Mouse (Mus musculus): Measurements from ENCODE around the gene Ttll13.

The Ttll13 gene

DNA sequence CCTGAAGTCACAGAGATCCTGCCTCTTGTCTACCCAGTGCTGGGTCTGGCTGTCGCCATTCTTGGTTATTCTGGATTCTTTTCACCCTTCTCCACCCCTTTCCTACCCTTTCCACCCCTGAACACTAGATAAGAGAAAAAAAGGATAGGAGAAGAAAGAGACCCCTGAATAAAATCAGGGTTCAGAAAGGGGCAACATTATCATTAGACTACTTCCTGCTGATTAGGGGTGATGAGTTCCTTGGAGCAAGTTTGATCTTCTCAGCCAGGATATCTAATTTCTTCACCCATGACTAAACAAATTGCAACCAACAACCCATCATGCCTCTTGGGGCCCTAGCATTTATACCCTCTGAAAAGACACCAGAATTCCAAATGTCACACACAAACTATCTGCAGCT lies 21.6 kb downstream of the Ttll13 start:
- DNase-seq (ENCODE audit: extremely low read depth, low read depth), result no peak

GRCm38 (mm10) chr7:80268897-80269750 lies 22.9 kb downstream of the Ttll13 start, which contains the start of gene Vps33b:
TSS of gene Vps33b (plus strand) at chr7:80269649.
- peak; percentile 89 for DNase-seq (ENCODE audit: extremely low read depth, low read depth)

DNA sequence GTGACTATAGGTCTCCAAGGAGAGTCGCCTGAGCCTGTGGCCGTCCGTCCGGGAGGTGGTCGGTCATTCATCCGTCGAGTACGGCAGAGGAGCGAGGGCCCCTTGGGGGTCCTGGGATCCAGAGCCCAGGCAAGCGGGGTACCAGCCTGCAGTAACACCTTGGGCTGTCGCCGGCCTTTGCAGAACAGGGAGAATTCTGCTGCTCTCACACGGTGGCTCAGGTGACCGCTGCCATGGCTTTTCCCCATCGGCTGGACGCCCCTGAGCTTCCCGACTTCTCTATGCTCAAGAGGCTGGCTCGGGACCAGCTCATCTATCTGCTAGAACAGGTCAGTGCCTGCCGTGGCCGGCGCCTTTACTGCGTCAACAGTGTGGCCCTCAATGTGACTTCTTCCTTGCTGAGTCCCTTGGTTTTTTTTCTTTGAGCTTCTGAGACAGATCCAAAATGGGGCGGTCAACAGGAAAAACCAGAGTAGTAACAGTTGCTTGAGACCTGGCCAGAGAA lies 23.6 kb downstream of the Ttll13 start:
- DNase-seq (ENCODE audit: extremely low read depth, low read depth), result no peak

DNA sequence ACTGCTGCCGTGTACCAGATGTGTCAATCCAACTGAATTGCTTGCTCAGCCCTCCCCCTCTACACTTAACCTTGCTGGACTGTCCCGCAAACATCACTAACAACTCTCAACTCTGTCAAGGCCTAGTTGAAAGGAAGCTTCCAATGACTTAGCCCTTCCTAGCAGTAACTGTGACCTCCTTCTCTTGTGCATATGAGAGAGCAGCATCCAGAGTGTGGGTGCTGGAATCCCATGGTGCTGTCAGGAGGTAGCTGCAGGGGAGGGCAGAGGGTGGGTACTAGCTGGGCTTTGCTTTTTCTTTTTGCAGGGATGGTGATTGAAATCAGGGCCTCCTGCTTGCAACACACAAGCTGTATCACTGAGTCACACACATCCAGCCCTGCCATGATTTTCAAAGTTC lies 27.3 kb downstream of the Ttll13 start:
- DNase-seq (ENCODE audit: extremely low read depth, low read depth), result no peak

GRCm38 (mm10) chr7:80276374-80276773 lies 30.2 kb downstream of the Ttll13 start:
- DNase-seq (ENCODE audit: extremely low read depth, low read depth), result no peak

GRCm38 (mm10) chr7:80280032-80280431 lies 33.9 kb downstream of the Ttll13 start:
- no peak for DNase-seq (ENCODE audit: extremely low read depth, low read depth)

GRCm38 (mm10) chr7:80280998-80281397 lies 34.8 kb downstream of the Ttll13 start:
- DNase-seq (ENCODE audit: extremely low read depth, low read depth), result no peak

- no peak for DNase-seq (ENCODE audit: extremely low read depth, low read depth)
These were observed 35.5 kb downstream of the Ttll13 start for GRCm38 (mm10) chr7:80281646-80282045.

GRCm38 (mm10) chr7:80283226-80283918 lies 37.2 kb downstream of the Ttll13 start:
- no peak for DNase-seq (ENCODE audit: extremely low read depth, low read depth)

DNA sequence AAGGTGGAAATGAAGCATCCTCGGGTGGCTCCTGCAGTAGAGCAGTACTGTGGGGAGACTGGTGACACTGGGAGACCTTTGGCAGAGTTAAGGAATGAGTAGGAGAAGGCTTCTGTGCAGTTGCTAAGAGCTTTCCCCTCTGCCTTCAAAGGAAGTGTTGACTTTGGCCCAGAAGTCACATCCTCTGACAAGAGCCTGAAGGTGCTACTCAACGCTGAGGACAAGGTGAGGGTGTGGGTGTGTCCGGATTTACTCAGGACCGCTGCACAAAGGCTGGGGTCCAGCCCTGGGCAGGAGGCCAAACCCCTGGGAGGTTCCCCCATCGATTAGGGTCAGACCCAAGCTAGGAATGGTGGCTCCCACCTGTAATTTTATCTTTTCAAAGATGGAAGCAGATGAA lies 38.2 kb downstream of the Ttll13 start:
- no peak for DNase-seq (ENCODE audit: extremely low read depth, low read depth)

GRCm38 (mm10) chr7:80285725-80286124 lies 39.5 kb downstream of the Ttll13 start:
- no peak for DNase-seq (ENCODE audit: extremely low read depth, low read depth)

- DNase-seq (ENCODE audit: extremely low read depth, low read depth), result no peak
These were observed 41.6 kb downstream of the Ttll13 start for GRCm38 (mm10) chr7:80287736-80288135.

- DNase-seq (ENCODE audit: extremely low read depth, low read depth), result peak; percentile 92
These were observed 48.0 kb downstream of the Ttll13 start, which contains the start of gene Prc1 for GRCm38 (mm10) chr7:80294062-80294763. TSS of gene Prc1 (plus strand) at chr7:80294450.

DNA sequence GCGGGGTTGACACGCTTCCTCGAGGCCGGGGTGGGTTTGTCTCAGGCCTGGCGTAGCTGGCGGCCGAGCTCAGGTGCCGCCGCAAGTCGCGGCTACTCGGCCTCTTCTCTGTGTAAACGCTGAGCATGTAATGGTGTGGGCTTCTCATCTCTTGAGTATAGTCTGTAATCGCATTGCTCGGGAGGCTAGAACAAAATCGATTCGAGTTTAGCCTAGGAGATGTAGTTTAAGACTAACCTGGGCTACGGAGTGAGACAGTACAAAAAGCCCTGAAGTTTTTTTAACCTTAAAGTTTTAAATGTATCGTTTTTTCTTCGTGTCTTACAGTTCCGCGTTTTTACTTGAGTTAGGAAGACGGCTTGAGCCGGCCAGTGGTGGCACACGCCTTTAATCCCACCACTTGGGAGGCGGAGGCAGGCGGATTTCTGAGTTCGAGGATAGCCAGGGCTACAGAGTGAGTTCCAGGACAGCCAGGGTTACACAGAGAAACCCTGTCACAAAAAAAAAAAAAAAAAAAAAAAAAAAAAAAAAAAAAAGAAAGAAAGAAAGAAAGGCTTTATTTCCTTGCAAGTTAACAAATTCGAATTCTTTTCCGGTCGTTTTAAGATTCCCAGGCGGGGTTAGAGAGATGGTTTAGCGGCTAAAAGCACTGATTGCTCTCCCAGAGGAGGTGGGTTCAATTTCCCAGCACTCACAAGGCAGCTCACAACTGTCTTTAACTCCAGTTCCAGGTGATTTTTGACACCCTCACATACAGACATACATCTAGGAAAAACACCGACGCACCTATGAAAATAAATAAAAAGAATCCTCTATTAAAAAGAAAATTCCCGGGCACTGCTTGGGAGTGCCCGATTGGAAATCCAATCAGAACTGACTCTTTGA lies 48.8 kb downstream of the Ttll13 start:
- peak; percentile 41 for DNase-seq (ENCODE audit: extremely low read depth, low read depth)

DNA sequence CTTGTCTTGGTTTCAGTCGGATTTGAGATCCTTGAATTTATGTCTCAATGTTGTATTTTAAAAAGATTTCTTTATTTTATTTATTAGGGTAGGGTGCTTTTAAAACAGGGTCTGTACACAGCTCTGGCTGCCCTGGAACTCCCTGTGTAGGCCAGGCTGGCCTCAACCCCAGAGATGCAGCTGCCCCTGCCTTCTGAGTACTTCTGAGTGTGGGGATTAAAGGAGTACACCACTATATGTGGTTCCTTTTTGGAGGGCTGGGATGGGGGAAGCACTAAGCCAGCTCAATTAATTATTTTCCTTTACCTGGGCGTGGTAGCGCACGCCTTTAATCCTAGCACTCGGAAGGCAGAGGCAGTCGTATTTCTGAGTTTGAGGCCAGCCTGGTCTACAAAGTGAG lies 50.3 kb downstream of the Ttll13 start:
- no peak for DNase-seq (ENCODE audit: extremely low read depth, low read depth)

DNA sequence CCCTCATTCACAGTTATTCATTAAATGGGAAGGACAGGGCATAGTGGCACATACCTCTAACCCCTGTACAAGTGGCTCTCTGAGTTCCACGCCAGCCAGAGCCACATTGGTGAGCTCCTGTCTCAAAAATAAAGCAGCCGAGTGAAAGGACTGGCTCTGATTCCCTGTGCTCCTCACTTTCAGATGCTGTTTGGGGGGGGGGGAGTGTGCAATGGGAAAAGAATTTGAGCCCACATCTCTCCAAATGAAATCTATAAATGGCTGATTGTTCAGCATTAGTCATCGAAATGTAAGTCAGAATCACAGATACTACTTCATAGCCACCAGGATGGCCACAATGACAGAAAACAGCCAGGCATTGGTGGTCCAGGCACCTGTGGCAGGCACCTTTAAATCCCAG lies 50.9 kb downstream of the Ttll13 start:
- no peak for DNase-seq (ENCODE audit: extremely low read depth, low read depth)

- DNase-seq (ENCODE audit: extremely low read depth, low read depth), result no peak
These were observed 52.6 kb downstream of the Ttll13 start for GRCm38 (mm10) chr7:80298754-80299153.

DNA sequence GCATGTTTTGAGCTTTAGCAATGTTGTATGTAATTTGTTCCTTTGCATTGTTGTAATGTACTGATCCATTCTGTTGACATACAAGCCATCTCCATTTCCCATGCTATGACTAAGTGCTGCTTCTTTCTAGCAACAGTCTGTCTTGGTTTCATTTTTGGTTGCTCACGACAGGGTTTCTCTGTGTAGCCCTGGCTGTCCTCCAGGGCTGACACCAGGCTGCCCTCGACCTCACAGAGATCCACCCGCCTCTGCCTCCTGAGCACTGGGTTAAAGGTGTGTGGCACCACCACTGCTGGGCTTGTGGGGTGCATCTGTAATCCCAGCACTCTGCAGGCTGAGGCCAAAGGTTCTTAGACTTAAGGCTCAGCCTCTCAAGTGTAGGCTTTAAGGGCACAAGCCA lies 53.4 kb downstream of the Ttll13 start:
- DNase-seq (ENCODE audit: extremely low read depth, low read depth), result no peak

GRCm38 (mm10) chr7:80301522-80301921 lies 55.3 kb downstream of the Ttll13 start:
- no peak for DNase-seq (ENCODE audit: extremely low read depth, low read depth)

DNA sequence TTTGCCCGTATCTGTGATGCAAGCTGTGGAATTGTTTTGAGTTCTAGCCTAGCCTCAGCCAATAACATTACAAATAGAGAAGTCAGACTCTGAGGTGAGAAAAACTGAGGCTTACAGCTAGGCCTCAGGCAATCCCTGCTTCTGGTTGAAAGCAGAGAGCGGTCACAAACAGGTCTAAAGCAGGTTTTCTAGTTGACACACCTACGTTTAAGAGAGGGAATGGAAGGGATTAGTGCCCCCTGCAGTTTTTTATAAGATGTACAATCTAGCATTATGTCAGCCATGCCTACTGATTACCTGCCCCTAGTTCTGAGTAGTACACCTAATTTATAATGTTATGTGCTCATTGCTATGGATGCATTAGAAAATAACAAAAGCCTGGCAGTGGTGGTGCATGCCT lies 61.6 kb downstream of the Ttll13 start:
- DNase-seq (ENCODE audit: extremely low read depth, low read depth), result no peak
